Mouse (Mus musculus): ENCODE data around the gene Ip6k3.

Gene Ip6k3

DNA sequence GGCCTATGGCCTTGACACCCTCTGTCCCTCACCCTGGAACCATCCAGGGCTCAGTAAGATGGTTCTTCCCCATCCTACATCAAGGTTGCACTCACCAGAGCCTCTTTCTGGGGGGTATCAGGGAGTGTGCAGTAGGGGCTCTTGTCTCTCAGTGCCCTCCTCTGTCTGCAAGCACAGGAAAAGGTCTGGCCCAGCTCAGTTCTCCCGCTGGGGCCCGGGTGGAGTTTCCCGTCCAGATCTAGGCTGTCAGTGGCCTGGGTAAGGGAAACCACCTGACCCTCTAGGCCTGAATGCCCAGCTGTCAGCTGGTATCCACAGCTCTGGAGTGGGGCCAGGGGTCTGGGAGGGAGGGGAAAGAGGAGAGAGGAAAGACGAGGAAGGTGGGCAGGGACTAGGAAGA lies at the start of gene Ip6k3:
TSS of gene Ip6k3 (minus strand) at position 251 of the 400 bp plus-strand sequence.
- DNase-seq: no peak

DNA sequence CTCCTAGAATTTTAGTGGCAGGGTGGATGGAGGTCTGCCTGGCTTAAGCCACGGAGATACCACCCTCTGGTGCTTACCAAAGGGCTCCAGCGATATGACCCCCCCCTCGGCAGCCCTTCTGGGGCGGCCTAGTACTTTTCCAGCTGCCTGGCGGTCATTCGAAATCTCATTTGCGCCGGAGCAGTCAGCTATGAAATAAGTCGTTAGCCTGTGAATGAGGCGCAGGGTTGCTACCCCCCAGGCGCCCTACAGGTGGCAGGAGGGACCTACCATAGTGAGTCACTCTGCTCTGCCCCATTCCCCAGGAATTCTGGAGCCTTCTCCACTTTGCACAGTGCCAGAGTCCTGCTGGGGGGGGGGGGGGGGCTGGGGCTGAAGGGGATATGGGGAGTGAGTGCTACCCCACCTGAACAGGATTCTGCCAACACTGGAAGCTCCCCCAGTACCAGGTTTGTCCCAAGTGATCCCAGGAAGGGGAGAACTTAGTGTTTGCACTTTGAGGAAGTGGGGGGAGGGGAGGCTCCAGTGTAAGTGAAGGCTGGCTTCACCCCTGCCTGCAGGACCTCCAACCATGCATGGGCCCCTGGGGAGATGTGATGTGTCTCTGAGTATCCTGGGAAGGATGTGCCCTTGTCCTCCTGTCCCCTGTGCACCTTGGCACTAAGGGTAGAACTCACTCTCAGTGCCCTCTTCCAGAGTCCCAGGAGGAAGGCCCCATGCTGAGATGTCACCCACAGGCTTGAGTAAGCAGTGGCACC lies 45.4 kb upstream of the Ip6k3 start:
- DNase-seq: peak; percentile 96

DNA sequence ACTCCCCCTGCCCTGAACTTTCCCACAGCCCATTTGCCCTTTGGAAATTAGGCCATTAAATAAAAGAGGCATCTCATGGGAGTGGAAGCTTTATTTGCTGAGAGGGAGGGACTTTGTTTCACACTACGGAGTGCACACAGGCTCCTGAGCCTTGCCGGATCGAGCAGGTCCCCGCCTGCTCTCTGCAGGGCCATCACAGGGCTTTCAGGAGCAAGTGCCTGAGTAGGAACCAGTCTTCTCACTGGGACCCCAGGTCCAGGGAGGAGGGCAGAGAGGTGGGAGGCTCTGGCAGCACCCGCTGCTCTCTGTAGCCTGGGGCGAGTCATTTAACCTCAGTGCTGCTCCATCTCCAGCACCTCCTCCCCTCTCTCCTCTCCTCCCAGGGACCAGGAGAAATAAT lies 44.4 kb upstream of the Ip6k3 start:
- peak; percentile 56 for DNase-seq

DNA sequence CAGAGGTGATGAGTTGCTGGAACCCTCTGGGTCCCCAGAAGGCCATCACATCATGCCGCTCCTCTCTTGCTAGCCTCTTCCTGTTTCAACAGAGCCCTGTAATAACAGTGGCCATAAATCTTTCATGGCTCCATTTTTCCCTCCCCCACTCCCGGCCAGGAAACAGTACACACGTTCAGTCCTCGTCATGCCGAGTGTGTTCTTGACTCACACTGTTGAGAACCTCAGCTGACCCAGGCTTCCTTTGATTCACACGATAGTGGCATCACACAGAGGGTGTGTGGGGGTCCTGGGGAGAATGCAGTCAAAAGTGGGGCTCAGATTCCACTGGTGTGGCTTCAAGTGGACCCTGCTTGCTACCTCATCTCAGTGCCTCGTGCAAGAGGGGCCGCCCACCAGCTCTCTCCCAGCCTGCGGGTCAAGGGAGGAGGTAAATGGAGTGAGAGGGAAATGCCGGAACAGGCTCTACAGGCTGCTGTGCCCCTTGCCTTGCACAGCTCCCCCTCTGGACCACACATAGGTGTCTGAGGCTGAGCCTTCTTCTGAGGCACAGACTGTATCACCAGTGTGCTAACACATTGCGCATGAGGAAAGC lies 39.6 kb upstream of the Ip6k3 start:
- DNase-seq: peak; percentile 73

DNA sequence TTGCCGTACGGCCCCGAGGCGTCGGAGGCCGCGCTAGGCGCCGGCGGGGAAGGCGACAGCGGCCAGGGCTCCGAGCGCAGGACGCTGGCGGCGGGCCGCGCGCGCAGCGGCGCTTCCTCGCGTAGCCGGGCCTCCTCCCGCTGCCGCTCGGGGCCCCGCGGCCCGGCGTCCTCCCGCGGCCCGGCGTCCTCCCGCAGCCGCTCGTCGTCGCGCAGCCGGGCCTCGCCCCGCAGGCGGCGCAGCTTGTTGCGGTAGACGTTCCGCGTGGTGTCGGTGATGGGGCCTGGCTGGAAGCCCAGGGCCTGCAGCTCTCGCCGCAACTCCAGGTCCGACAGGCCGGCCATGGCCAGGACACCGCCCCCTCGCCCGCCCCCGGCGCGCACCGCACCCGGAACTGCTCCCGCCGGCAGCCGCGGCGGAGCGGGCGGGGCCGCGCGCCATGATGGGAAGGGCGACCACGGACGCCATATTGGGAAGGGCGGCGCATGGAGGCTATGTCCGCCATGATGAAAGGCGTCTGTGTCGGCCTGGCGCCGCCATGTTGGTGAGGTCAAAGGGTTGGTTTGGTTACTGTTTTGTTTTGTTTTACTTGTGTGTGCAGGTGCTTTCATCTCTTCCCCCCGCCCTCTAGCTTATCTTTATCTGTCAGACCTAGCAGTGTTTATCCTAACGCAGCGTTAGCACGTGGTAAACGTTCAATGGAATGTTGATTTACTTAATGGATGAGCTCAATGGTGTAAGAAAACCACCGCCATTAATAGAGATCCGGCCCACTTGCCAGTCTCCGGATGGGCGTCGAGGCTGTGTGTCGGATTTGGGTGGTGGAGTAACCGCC lies 36.7 kb upstream of the Ip6k3 start, which contains the start of gene Lemd2:
TSS of gene Lemd2 (minus strand) at position 395 of the 835 bp plus-strand sequence.
- DNase-seq: peak; percentile 97

DNA sequence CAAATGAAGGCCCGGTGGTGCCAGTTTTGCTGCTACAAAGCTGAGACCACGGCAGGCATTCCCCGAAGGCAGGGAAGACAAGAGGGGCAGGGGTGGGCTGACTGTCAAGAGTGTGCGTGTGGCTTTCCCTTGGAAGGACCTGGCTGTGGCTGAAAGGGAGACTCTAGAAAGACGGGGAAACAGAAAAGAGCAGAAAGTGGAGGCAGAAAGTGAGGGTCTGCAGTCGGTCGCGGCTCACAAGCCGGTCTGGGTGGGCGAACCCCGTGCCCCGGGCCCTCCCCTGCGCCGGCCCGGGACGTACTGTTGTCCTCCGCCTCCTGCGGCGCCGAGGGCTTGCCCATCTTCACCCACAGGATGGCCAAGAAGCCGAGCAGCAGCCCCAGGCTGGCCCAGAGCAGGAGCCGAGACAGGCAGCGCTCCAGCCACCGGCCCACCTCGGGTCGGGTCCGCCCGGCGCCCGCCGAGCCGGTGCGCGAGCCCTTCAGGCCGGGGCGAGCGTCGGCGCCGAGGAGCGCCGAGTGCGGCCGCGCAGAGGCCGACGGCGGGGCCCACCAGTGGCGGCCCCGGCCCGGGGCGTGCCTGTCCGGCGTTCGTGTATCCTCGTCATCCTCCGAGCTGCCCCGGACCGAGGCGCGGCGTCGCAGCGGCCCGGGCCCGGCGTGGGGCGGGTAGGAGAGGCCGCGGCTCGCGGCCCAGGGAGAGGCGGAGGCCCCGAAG lies 35.9 kb upstream of the Ip6k3 start:
- no peak for DNase-seq

DNA sequence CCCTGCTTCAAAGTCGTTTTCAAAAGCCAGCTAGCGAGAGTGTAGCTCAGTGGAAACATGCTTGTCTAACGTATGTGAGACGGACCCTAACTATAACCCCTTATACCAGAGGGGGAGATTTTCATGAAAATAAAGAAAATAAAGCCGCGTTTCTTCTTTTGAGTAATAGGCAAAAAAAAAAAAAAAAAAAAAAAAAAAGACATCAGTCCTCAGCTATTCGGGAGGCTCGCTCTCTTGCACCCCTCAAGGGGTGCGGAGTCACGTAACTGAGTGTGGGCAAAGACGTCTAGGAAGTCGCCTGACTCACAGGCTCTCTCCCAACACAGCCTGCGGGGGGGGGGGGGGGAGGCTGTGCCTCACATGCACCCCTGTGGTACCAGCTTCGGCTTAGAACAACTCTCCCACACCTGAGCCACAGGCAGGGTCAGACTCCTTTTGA lies 35.3 kb upstream of the Ip6k3 start:
- DNase-seq: no peak

DNA sequence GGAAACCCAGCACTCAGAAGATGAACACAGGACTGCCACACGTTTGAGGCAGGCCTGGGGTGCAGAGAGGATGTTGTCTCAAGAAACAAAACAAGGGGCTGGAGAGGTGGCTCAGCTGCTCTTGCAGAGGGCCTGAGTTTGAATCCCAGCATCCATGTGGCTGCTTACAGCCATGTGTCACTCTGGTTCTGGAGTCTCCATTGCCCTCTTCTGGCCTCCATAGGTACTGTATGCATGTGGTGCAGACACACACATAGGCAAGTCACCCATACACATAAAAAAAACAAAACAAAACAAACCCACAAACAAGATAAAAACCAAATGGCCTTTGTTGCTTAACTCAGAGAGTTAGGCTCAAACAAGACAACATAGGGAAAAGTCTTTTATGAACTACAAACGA lies 34.4 kb upstream of the Ip6k3 start:
- DNase-seq: no peak

DNA sequence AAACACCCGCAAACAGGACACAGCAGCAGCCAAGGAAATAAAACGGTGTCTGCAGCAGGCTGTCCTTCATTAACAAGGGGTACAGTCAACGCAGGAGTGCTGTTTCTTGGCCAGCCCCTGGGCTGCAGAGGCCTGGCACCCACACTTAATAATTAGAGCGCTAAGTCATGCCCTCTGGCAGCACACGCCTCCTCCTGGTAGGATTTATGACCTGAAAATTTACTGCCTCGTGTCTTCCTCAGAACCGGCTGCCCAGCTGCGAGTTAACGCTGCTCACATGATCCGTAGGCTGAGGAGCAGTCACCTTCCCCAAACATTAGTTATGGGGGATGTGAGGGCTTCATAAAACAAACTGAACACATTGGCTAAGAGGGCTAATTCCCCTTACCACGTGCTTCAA lies 33.2 kb upstream of the Ip6k3 start:
- DNase-seq: peak; percentile 55

DNA sequence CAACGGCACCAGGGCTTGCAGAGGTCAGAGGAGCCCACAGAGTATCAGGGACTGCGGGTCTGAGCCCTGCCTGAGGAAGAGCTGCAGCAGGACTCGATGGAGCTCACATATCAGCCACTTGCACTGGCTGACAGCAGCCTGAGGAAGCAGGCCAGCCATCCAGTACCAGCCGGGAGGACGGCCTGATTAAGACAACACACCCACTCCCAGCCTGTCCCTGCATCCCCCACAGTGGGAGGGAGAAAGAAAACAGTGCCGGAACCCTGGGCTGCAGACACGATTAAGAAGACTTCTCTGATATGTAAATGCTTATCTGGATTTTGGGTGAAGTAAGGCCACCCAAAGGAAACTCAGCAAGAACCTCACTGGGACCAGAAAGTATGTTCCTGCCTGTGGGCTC lies 32.3 kb upstream of the Ip6k3 start:
- DNase-seq: no peak

DNA sequence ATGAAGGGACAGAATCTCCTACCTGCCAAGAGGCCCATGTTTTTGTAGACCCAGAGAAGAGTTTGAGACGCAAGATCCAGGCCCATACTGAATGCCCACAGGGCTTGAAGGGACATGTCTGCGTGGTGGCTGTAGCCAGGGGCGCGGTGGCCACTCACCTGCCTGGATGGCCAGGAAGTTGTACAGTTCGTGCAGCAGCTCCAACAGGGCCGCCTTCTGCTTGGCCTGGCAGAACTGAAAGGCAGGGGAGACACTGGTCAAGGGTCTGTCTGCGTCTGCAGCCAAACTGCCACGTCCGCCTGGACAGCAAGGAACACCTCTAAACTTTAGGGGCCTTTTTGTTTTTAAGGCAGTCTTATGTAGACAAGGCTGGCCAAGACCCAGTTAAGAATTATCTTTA lies 31.6 kb upstream of the Ip6k3 start:
- DNase-seq: no peak

DNA sequence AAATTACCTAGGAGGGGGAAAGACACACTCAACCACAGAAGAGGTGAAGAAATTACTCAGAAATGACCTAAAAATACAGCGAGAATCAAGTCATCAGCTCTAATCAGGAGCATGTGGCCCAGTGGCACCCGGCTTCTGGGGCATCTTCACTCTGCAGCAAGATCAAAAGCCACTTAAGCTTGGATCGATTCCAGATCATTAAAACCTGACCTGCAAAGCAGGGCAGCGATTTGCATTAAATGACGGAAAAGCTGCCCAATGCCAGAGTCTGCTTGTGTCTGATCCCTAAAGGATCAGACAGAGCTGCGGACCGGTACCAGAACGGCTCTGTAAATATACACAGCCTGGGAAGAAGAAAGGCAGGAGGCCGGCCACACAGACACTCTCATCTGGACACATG lies 28.6 kb upstream of the Ip6k3 start:
- no peak for DNase-seq

DNA sequence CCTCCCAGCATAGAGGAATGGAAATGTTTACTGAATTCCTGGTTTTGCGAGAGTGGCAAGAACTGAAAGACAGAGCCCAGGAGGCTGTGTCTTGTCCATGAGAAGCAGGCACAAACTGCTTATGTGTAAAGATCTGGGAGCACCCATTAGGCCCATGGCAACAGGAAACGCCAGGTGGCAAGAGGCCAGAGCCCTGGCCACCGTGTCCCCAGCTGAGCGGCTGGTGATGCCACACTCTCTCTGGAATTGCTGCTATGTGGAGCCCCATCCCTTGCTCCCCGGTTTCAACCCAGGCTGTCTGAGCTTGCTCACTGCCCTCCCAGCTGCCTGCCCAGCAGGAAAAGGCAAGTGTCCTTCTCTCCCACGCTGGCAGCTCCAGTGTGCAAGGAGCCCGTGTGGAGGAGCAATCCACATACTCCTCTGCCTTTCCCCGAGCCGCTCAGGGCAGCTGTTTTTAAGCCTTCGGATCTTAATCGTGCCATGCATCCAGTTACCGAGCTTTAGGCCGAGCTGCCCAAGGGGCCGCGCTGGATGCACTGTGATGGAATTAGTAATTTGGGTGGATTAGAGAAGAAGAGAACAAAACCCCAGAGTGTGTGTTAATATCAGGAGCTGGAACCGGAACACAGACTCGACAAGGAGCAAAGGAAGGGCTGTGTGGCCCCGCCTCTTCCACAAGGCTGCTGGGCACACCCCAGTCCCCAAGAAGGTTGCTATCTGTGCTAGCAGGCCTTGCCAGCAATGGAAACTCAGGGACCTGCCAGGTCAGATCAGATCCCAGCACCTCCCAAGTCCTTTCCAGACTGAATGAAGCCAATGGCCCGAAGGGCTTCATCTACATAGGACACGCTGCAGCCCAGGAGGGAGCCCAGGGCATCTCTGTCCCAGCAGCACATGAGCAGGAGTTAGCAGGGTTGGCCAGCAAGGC lies 26.9 kb upstream of the Ip6k3 start:
- no peak for DNase-seq

DNA sequence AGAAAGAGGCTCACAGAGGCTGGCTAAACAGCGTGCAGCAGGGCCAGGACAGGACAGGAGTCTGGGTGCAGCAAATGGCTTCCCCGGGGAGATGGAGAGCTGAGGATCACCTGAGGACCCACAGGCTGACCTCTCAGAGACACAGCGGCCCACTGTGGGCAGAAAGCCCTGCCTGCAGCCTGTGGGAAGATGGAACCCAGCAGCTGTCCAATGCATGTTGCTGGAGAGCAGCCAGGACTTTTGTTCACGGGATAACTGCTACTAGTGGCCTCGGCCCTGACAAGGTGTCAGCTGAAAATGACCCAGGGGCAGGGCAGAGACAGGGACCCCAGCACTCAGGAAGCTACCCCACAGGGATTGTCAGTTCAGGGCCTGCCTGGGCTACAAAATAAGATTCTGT lies 24.2 kb upstream of the Ip6k3 start:
- no peak for DNase-seq

DNA sequence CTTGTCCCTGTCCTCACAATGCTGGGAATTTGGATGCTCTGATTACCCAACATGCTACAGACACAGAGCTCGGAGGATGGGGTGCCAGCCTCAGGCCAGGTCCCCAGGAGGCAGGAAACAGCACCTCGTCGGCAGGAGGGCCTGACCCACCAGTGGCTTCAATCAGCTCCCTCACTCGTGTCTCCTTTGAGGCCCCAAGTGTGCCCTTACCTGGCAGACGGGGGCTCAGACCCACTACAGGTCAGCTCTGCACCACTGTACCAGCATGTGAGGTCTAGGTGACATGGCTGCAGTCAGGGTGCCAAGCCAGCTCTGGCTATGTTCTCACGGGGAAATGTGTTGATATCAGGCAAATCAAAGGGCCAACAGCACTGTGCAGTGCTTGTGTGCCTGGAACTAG lies 23.6 kb upstream of the Ip6k3 start:
- DNase-seq: no peak

DNA sequence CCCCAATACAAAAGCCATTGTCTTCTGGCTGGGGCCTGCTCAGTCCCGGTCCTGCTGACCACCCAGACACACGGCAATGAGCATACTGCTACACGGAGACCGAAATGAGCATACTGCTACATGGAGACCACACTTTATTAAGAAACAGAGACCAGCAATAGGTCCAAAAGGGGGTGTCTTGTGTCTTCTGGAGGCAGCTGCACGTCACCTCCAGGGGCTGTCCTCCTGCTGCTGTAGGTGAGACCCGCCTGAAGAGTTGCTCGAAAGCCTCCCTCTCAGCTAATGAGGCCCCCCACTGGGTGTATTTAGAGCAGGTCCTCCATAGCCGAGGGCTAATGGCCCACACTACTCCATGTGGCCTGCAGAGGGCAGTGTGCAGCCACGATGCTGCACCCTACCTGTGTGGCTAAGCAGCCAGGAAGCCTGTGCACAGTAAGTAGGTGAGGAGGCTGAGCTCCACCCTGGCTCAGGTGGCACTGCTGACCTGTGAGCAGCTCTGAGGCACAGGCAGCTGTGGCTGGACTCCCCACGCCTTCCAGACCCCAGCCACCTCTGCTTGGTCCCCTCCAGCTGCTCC lies 22.1 kb upstream of the Ip6k3 start:
- DNase-seq: peak; percentile 73

DNA sequence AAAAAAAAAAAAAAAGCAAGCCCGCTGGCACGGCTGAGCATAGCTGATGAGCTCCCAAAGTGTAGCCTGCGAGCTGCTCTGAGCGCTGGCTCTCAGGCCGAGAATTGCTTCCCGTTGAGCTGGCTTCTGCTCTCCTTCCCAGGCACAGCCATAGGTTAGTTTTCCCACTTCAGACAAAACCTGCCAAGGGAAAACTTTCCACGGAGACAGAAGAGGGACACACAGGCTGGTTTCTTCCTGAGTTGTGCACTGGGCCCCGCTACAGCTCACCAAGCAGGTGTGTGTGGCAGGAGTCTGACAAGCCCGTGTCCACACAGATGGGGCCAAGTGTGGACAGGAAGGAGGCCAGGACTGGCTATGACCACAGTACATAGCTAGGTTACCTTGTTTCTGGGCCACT lies 21.3 kb upstream of the Ip6k3 start:
- DNase-seq: no peak

DNA sequence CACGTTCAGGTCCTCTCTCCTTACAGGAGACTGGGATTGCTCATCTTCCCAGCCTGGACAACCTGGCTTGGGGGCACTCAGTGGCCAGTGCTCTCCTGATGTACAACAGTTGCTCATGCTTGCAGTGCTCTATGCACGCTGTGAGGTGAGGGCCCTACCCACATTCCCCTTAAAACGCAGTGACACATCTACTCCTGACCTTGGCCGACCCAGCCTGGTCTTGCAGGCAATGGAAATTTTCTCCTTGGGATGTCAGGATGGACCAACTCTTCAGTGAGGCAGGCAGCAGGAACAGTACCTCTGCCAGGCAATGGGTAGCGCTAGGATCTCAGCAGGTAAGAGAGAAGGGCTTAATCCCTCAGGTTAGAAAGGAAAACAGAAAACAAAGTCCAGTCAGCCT lies 19.5 kb upstream of the Ip6k3 start:
- no peak for DNase-seq

DNA sequence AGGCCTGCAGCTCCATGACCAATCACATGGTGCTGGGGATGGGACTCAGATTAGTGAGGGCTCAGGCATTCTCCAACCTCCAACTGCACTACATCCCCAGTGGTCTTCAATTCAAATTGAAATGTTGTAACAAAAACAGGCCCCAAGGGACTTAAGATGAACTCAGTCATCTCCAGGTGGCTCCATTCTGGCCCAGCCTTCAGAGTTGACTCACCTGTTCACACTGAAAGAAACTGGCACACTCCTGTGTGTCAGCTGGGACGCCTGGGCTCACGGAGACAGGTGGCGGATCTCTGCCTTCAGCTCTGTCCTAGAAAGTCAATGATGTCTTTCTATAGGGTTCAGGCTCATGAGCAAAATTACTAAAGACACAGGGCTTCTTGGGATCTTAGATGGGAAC lies 18.5 kb upstream of the Ip6k3 start:
- DNase-seq: no peak

DNA sequence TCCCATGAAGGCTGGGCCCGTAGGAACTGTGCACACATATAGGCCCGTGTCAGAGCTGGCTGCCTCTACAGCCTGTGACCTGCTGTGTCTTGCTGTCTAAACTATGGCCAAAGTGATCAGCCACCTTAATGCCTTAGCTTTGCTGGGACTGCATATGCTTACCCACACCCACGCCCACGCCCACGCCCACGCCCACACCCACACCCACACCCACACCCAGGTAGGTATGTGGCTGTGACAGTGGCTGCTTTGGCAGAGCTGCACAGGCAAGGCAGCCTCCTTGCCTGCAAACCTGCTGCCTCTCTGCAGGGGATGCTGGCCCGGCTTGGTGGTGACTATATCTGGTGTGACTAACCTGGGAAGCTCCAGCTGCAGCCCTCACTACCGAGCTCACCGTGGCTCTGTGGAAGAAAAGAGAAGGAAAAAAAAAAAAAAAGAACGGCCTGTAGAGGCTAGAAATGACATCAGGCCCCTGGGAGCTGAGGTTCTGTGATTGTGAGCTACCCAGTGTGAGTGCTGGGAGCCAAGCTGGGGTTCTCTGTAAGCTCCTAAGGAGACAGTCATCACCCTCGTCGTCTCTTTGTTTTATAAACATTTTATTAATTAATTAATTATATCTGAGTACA lies 16.2 kb upstream of the Ip6k3 start:
- DNase-seq: no peak

DNA sequence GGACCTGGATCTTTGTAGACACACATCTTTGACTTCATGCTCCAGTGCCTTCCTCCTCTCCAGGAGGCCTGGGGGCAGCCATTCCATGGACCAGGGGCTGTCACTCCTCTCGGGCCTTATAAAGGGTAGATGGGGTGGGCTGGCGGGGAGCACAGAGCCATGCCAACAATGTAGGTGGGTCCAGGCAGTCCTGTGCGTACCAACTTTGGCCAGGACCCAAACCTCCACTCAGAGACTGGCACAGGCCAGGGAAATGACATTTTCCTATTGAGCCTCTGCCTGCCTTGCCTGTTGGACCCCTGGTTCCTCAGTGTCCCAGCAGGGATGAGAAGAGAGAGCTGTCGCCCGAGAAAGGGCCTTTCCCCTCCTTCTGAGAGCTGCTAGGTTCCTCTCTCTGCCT lies 14.8 kb upstream of the Ip6k3 start:
- DNase-seq: no peak
